Mouse (Mus musculus): Measurements from ENCODE around the gene Trip10. TPM values are rescaled to one million over a fixed set of nuclear protein-coding genes. Genes with fewer than 3 reads are reported as not detected.

Gene Trip10
- polyA plus RNA-seq, 1 experiment = 10.1 TPM

DNA sequence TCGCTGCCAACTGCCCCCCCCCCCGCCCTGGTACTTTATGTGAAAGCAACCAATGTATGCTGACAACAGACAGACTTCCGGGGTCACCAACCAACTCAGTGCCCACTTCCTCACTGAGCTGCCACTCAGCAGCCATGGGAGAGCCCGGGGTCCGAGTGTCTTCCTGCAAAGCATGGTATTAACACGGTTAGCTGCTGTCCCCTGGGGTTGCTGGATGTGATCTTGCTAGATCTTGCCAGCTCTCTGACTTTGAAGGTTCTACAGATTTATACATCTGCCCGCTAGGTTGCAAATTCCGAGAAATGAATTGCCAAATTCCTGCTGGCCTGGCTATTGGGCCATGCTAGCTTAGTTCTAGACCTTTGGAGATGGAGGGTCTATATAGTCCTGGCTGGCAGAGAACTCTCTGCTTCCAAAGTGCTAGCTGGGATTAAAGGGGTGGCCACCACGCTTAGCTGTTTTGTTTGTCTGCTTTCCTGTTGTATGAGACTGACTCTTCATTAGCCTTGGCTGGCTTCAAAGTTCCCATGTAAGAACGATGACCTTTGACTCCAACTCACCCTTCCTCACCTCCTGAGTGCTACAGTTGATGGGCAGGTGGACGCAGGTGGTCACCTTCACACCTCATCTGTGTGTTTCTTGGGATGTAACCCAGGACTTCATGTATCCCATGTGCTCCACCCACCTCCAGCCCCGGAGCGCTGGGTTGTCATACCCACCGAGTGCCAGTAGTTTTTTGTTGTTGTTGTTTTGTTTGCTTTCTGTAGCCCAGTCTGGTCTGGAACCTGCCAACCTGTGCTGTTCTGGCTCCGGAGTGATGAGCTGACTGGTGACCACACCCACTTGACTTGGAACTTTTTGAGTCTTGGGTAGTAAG, 19.2 kb upstream of the Trip10 start:
- H3K27ac ChIP-seq (ENCODE audit: insufficient read depth, low read length) = no peak overlapping the region

DNA sequence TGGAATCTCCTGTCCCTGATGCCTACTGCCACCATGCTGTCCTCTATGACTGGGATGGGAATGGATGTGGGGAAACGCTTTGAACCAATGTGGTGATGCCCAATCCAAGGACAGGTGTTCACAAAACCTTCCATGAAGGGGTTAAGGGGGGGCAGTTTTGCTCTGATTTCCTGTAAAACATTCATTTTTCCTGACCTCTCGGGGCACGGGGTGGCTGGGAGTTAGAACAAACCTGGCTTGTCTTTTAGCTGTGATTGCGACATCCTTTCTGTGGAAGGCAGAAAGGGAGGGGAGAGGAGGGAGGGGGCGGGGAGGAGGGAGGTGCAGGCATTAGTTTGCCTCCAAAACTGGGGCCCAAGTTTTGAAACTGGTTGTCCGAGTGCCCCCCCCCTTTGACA, 18.5 kb upstream of the Trip10 start:
- no peak overlapping the region for H3K27ac ChIP-seq (ENCODE audit: insufficient read depth, low read length)
- DNase-seq = no peak
- no peaks in the 10 kb centered on the region for H3K4me1 ChIP-seq (ENCODE audit: control insufficient read depth, insufficient read depth, low read length)
- H3K4me3 ChIP-seq (replicated peaks; ENCODE audit: insufficient read depth, low read depth, low read length) = no peak overlapping the region
- 68% methylated on average over 6 of the region's 6 CpGs for WGBS
- TF ChIP-seq CTCF (IDR thresholded peaks at IDR 0.05; ENCODE audit: borderline replicate concordance, insufficient read depth, low read depth, low read length) = no peak
- TF ChIP-seq POLR2A (IDR thresholded peaks at IDR 0.05; ENCODE audit: borderline replicate concordance, insufficient read depth, low read length) = no peak
- H3K27me3 ChIP-seq (ENCODE audit: control insufficient read depth, insufficient read depth, low read length) = no peaks in the 10 kb centered on the region

More for the DNA sequence above, 19.2 kb upstream of the Trip10 start:
- H3K27me3 ChIP-seq (ENCODE audit: control insufficient read depth, insufficient read depth, low read length) = no peaks in the 10 kb centered on the region
- WGBS = 45% methylated on average over 15 of the region's 15 CpGs
- H3K4me1 ChIP-seq (ENCODE audit: control insufficient read depth, insufficient read depth, low read length) = no peaks in the 10 kb centered on the region
- no peak for DNase-seq
- no peak overlapping the region for H3K4me3 ChIP-seq (replicated peaks; ENCODE audit: insufficient read depth, low read depth, low read length)
- no peak for TF ChIP-seq CTCF (IDR thresholded peaks at IDR 0.05; ENCODE audit: borderline replicate concordance, insufficient read depth, low read depth, low read length)
- no peak for TF ChIP-seq POLR2A (IDR thresholded peaks at IDR 0.05; ENCODE audit: borderline replicate concordance, insufficient read depth, low read length)

DNA sequence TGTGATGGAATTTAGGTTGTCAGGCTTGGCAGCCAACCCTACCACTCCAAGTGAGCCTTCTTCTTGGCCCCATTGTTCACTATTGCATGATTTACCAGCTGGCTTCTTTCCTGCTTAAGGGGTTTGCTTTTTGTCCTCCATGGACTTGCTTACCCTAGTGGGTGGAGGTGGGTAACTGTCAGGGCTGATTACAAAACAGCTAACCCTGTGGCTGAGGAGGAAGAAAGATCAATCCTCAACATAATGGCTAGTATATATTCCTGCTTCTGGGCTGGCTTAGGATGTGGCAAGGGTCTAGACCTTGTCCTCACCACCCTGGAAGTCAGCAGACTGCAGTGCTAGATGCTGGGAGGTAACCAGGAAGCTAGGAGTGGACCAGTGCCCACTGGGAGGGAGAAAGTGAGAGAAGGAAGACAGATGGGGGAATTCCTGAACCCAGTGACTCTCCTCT, 17.9 kb upstream of the Trip10 start:
- no peak for TF ChIP-seq CTCF (IDR thresholded peaks at IDR 0.05; ENCODE audit: borderline replicate concordance, insufficient read depth, low read depth, low read length)

DNA sequence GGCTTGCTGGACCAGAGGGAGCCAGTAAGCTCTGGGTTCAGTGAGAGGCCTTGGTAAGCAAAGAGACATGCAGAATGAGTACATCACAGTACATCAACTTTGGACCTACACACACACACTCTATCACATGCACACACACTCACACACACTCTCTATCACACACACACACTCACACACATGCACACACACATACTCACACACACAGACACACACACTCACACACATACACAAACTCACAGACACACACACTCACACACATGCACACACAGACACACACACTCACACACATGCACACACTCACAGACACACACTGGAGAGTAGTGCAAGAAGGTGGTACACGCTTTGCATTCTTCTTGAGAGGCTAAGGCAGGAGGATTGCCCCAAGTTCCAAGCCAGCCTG, 17.1 kb upstream of the Trip10 start:
- Histone ChIP-seq H3K27ac (ENCODE audit: insufficient read depth, low read length) (no peak overlapping the region), H3K27me3 (ENCODE audit: control insufficient read depth, insufficient read depth, low read length) (no peaks in the 10 kb centered on the region), H3K4me1 (ENCODE audit: control insufficient read depth, insufficient read depth, low read length) (no peaks in the 10 kb centered on the region), H3K4me3 (replicated peaks; ENCODE audit: insufficient read depth, low read depth, low read length) (no peak overlapping the region)
- WGBS = 73% methylated on average over 1 of the region's 1 CpGs
- DNase-seq = no peak
- TF ChIP-seq CTCF (IDR thresholded peaks at IDR 0.05; ENCODE audit: borderline replicate concordance, insufficient read depth, low read depth, low read length) = no peak

More for the DNA sequence above, 17.9 kb upstream of the Trip10 start:
- Histone ChIP-seq H3K4me1 (ENCODE audit: control insufficient read depth, insufficient read depth, low read length) (no peaks in the 10 kb centered on the region), H3K4me3 (replicated peaks; ENCODE audit: insufficient read depth, low read depth, low read length) (no peak overlapping the region), H3K27me3 (ENCODE audit: control insufficient read depth, insufficient read depth, low read length) (no peaks in the 10 kb centered on the region), H3K27ac (ENCODE audit: insufficient read depth, low read length) (no peak overlapping the region)
- no peak for DNase-seq

DNA sequence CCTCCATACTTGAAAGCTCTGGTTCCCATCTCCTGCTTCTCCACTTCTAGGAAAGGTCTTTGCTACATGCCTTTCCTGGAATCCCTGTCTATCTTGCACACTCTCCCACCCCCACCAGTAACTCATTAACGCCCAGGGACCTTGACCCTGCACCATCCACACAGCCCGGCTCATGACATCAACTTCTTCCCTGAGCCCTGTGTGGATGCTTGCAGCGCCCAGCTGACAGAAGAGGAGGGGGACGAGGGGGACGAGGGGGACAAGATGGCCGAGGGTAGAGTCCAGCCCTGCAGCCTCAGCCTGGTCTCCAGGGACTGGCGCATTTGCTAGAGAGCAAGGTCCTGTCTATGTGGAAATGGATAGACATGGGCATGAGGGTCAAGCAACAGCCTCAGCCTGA, 16.2 kb upstream of the Trip10 start:
- Histone ChIP-seq H3K27ac (ENCODE audit: insufficient read depth, low read length) (no peak overlapping the region), H3K27me3 (ENCODE audit: control insufficient read depth, insufficient read depth, low read length) (no peaks in the 10 kb centered on the region), H3K4me1 (ENCODE audit: control insufficient read depth, insufficient read depth, low read length) (no peaks in the 10 kb centered on the region), H3K4me3 (replicated peaks; ENCODE audit: insufficient read depth, low read depth, low read length) (no peak overlapping the region)
- WGBS = 36% methylated on average over 7 of the region's 7 CpGs
- DNase-seq = no peak
- TF ChIP-seq CTCF (IDR thresholded peaks at IDR 0.05; ENCODE audit: borderline replicate concordance, insufficient read depth, low read depth, low read length) = no peak

DNA sequence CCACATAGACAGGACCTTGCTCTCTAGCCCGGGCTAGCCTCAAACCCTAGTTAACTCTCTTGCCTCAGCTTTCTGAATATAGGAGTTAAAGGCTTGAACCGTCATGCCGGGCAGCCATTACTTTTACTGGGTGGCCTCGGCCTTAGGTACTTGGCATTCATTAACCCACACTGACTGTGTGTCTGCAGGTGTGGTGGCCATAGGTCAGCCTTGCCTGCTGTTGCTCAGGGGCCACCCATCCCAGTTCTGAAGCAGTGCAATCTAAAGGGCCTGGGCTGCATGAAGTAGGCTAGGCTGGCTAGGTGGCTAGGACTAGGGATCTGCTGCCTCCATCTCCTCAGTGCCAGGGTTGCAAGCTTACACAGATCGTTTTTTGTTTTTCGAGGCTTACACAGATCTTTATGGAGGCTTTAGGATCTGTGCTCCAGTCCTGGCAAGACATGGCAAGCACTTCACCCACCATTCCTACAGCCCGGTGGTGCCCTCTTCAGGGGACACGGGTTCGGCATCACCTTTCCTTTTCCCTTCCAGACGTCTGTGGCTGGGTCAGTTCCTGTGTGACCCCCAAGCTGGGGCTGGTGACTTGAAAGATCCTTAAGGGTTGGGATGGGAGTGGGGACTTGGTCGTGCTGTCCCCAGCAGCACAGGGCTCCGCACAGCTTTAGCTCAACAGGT, 14.9 kb upstream of the Trip10 start:
- no peaks in the 10 kb centered on the region for H3K4me1 ChIP-seq (ENCODE audit: control insufficient read depth, insufficient read depth, low read length)
- no peak for TF ChIP-seq POLR2A (IDR thresholded peaks at IDR 0.05; ENCODE audit: borderline replicate concordance, insufficient read depth, low read length)
- TF ChIP-seq CTCF (IDR thresholded peaks at IDR 0.05; ENCODE audit: borderline replicate concordance, insufficient read depth, low read depth, low read length) = no peak
- no peak overlapping the region for H3K27ac ChIP-seq (ENCODE audit: insufficient read depth, low read length)
- no peak overlapping the region for H3K4me3 ChIP-seq (replicated peaks; ENCODE audit: insufficient read depth, low read depth, low read length)
- no peaks in the 10 kb centered on the region for H3K27me3 ChIP-seq (ENCODE audit: control insufficient read depth, insufficient read depth, low read length)
- no peak for DNase-seq
- WGBS = 83% methylated on average over 12 of the region's 12 CpGs

DNA sequence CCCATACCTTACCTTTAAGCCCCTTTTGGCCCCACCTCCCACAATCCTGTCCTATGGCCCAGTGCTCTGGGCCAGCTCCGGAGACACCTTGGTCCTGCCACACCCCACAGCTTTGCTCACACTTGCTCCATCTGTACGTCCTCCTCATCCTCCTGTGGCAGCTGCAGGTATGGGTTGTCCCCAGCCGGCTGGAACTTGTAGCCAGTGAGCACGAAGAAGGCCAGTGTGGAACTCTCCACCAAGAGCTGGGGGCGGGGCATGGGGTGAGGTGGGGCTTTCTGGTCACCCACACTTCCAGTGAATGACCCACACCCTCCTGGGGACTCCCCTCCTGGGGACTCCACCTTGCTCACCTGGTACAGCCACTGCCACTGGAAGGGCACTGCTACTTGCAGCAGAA, 13.5 kb upstream of the Trip10 start:
- 92% methylated on average over 5 of the region's 5 CpGs for WGBS

DNA sequence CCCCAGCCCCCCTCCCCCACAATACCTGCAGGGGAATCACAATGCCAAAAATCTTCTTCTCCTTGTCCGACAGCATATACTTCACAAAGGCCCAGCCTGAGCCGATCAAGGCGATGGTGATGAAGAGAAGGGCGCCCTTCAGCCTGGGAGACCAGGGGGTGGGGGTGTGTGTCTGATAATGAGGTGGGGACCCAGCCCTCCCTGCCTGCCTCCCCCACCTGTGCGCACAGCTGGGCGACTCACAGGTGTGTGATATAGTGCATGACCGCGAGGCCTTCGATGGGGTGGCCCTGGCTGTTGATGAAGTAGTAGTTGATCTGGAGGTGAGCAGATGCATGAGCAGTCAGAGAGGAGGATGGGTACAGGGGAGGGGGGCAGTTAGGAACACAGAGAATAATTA, 12.1 kb upstream of the Trip10 start:
- Histone ChIP-seq H3K27ac (ENCODE audit: insufficient read depth, low read length) (no peak overlapping the region), H3K4me3 (replicated peaks; ENCODE audit: insufficient read depth, low read depth, low read length) (no peak overlapping the region), H3K4me1 (ENCODE audit: control insufficient read depth, insufficient read depth, low read length) (no peaks in the 10 kb centered on the region), H3K27me3 (ENCODE audit: control insufficient read depth, insufficient read depth, low read length) (no peaks in the 10 kb centered on the region)
- no peak for DNase-seq
- TF ChIP-seq POLR2A (IDR thresholded peaks at IDR 0.05; ENCODE audit: borderline replicate concordance, insufficient read depth, low read length) (no peak), CTCF (IDR thresholded peaks at IDR 0.05; ENCODE audit: borderline replicate concordance, insufficient read depth, low read depth, low read length) (no peak)
- 87% methylated on average over 9 of the region's 9 CpGs for WGBS

More for the DNA sequence above, 13.5 kb upstream of the Trip10 start:
- Histone ChIP-seq H3K27me3 (ENCODE audit: control insufficient read depth, insufficient read depth, low read length) (no peaks in the 10 kb centered on the region), H3K27ac (ENCODE audit: insufficient read depth, low read length) (no peak overlapping the region), H3K4me3 (replicated peaks; ENCODE audit: insufficient read depth, low read depth, low read length) (no peak overlapping the region), H3K4me1 (ENCODE audit: control insufficient read depth, insufficient read depth, low read length) (no peaks in the 10 kb centered on the region)
- DNase-seq = no peak
- TF ChIP-seq CTCF (IDR thresholded peaks at IDR 0.05; ENCODE audit: borderline replicate concordance, insufficient read depth, low read depth, low read length) = no peak
- TF ChIP-seq POLR2A (IDR thresholded peaks at IDR 0.05; ENCODE audit: borderline replicate concordance, insufficient read depth, low read length) = no peak

All from cerebellum, adult 2 months (tissue).